Mouse (Mus musculus) embryo, embryonic 11 days (tissue): ENCODE results near the gene Dock9.
A peak's percentile ranks its signal among the peaks of the same experiment; 100 is the strongest.
"Not testable (repeated sequence)": the region's sequence is repeated elsewhere in the genome, so short reads cannot be mapped to it uniquely, and the experiment has no call there.

Experiments used
- DNase-seq: peaks from one replicate; pipeline ENCODE4 v3.0.0-alpha.2; 2015

Dock9 gene

DNA sequence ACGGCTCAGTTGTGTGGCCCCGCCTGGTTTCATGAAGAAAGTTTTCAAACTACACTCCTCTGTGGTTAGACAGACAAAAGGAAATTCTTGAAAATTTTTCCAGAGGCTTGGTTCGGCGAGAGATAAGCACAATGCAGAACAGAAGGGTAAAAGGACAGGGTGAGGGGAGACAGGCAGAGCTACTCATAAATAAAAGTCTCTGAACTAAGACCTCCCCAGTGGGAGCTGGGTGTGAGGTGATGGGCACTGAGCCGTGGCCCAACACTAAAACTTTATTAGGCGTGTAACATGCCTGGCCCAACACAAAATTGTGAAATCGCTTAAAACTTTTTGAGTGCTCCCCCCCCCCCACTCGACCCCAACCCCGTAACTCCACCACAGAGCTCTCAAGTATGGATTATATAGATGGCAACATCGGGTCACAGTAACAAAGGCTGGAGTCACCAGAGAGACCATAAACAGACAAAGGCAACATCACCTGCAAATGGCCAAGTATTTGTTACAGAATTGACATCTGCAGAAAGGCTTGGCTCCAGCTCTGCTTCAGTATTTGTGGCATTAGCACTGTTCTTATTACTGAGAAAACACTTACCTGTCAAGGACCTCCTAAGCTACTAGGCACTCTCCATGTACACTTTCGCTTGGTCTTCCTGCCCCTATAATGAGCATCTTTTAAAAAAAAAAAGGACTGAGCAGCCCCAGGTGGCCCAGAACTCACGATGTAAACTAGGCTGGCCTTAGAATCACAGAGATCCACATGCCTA is 138.4 kb downstream of the Dock9 start:
- DNase-seq, result peak; percentile 20

GRCm38 (mm10) chr14:121658537-121658936 is 139.1 kb downstream of the Dock9 start:
- DNase-seq, result no peak

DNA sequence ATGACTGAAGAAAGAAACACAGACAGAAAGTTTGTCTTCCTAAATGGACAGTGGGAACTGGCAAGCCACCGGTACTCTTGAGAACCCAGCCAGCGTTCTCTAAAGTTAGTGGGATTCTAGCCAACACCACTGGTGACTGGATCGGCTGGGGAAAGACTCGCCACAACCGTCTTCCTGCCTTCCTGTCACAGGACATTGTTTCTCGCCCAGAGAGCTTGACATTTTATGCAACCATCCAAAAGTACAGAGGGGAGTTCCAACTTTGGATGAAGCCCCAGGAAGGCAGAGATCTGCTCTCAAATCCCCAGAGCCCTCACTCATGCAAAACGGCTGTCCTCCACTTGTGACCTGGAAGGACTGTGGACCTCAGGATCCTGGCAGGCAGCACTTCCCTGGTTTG is 140.0 kb downstream of the Dock9 start:
- DNase-seq, result no peak

DNA sequence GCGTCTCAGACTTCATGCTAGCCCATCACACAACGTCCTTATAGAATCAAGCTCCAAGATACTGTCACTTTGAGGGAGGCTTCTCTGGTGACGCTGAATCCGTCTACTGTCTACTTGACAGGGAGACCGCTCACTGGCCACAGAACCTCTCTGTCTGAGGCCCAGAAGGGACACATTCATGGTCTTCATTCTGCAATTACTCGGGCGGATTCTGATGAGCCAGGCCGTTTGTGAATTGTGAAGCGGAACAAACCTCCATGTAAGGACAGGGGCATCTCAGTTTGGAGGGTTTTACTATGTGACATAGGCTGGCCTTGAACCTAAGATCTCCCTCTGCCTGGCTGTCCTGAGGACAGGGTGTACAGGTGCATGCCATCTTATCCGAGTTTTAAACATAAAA is 140.7 kb downstream of the Dock9 start:
- DNase-seq, result no peak

DNA sequence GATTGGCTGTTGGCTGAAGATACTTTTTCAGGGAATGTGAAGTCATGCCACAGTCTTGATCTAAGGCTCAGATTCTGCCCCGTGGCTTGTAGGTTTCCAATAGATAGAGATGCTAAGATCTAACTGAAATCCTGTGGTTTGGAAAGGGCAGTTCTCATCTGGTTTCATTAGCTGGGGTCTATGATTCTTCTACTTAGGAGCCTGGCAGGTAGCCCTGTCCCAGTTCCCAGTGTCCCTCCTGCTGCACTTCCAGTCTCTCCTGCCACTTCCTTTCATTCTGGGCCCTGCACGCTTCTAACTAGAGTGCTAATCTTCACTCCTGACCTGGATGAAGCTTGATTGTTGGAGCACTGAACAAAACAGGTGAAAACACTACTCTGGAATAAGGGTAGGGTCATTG is 142.7 kb downstream of the Dock9 start:
- no peak for DNase-seq

DNA sequence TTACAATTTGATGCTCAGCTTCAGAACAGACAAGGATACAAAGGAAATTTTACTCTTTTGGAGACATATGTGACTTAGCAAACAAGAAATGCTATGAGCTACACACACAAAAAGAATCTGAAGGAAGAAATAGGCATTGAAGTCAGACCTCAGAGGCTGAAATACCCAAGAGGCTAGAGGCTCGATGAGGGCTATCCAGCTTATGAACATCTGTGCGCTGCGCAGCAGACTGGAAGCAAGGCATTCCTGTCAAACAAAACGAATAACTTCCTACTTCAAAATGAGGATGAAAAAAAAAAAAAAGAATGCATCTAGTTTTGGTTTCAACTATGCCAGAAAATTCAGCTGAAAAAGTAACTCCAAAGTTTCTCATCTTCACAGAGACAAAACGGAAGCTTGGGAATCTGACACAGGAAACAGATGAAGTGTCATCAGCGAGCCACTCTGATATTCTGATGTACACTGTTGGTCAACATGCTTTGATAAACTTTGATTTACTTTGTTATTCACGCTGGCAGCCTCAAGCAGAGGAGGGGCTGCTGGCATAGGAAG is 143.1 kb downstream of the Dock9 start:
- peak; percentile 12 for DNase-seq

GRCm38 (mm10) chr14:121653717-121654116 is 143.9 kb downstream of the Dock9 start:
- no peak for DNase-seq

- DNase-seq, result no peak
Observed at GRCm38 (mm10) chr14:121653241-121653640, 144.4 kb downstream of the Dock9 start.

- peak; percentile 36 for DNase-seq
Observed at GRCm38 (mm10) chr14:121648581-121649060, 149.0 kb downstream of the Dock9 start.

DNA sequence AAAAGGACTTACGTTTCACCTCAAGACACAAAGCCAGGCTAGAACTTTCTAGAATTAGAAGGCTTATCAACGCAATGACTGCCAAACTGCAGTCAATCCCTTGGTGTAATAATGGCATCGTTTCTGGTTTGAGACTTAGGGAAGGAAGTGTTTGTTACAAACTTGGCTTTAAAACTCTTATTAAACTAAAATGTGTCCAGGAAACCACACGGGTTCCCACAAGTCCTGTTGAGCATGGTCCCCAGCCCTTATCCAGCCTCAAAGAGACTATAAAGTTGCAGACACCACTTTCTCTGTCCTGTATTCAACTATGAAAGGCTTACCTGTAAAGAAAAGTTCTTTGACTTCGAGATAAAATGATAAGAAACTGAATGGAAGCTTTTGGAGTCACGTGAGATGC is 149.9 kb downstream of the Dock9 start:
- no peak for DNase-seq

DNA sequence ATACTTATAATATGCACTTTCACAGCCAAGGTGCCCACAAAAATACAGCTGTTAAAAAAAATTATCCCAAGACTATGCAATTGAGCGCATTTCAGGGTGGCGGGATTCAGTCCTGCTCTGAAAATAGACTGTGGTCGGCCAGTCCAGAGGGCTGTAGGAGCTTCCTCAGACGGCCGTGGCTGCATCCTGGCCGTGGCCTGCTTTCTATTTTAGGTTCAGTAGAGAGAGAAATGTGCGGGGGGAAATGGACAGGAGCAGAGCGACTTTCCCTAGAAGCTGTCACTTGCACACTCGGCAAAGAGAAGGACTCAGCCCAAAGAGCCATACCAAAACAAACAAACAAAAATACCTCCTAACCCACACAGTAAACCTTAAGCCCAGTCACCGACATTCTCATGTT is 151.0 kb downstream of the Dock9 start:
- no peak for DNase-seq

- DNase-seq, result no peak
Observed at GRCm38 (mm10) chr14:121644302-121644701, 153.3 kb downstream of the Dock9 start.

DNA sequence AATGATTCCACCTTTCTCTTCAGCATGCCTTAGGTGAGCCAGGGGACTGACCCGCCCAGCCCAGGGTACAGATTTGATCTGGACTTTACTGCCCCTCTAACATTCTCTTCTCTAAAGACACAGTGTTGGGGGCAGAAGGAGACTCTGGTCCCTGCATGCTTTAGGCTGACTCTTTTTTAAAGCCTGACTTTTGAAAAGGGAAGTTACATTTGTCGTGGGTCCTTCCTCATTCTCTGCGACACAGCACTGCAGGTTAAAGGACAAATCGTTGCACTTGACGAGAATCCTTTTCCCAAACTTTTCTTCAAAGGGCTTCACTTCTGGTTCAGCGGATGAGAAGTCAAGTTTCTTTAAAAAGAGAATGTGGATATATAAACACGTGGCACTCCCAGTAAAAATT is 156.4 kb downstream of the Dock9 start:
- no peak for DNase-seq

GRCm38 (mm10) chr14:121636935-121637510 is 160.6 kb downstream of the Dock9 start:
- no peak for DNase-seq

GRCm38 (mm10) chr14:121634736-121635430 is 162.8 kb downstream of the Dock9 start:
- DNase-seq, result no peak

- no peak for DNase-seq
Observed at GRCm38 (mm10) chr14:121634093-121634735, 163.4 kb downstream of the Dock9 start.

DNA sequence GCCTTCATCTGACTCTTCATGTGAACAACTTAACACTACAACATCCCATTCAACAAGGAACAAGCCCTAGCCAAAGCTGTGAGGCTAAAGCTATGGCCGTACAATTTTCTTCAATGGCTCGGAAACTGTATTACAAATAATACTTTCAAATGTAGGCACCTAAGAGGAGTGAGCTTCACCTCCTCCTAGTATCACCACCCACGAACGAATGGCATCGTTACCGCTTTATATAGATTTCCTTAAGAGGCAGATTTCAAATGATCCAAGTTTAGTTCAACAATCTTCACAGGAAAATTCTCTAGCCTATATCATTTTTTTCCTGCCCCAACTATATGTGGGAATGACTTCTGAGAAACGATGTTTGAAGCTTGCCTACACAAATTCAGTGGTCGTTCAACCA is 165.7 kb downstream of the Dock9 start:
- DNase-seq, result no peak

- DNase-seq, result no peak
Observed at GRCm38 (mm10) chr14:121626741-121627140, 170.9 kb downstream of the Dock9 start.

DNA sequence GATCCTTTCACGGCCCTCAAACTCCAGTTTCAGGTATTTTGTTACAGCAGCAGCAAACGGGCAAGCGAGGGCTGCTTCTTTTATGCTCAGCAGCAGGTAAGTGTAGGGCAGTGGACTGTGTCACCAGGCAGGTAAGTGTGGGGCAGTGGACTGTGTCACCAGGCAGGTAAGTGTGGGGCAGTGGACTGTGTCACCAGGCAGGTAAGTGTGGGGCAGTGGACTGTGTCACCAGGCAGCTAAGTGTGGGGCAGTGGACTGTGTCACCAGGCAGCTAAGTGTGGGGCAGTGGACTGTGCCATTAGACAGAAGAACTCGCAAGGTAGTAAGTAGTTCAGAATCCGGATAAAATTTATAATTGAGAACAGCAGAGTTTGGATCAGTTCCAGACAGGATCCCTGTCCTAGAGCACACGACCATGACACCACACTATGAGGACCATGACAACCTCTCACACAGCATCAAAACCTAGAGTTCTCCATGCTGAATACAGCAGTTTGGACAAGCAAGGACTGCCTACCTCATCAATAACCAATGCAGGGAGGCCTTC is 173.6 kb downstream of the Dock9 start:
- not testable (repeated sequence) for DNase-seq

GRCm38 (mm10) chr14:121621806-121622205 is 175.8 kb downstream of the Dock9 start:
- no peak for DNase-seq

GRCm38 (mm10) chr14:121620567-121620966 is 177.1 kb downstream of the Dock9 start:
- no peak for DNase-seq

DNA sequence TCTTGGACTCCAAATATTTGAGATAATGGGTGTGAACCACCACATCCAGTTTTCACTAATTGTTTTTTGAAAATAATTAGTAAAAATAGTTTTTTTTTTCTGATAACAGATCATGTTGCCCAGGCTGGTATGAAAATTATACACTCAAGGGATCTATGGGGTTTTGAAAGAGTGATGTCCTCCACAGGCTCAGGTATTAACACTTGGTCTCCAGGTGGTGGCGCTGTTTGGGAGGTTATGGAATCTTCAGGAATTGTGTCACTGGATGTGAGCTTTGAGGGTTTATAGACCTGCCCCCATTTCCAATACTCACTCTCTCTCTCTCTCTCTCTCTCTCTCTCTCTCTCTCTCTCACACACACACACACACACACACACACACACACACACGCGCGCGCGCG is 177.5 kb downstream of the Dock9 start:
- DNase-seq, result no peak
